Mouse (Mus musculus) intestine, postnatal 0 days (tissue): ENCODE measurements around the gene Zfp607b. TPM values are rescaled to one million over a fixed set of nuclear protein-coding genes. Genes with fewer than 3 reads are reported as not detected.

Experiments used
- ATAC-seq: fragments of 200-750 bp; cut with Nextera tagmentation; 2 replicates; pipeline ENCODE4 v1.8.0; 2017; ENCODE audit warnings: mild to moderate bottlenecking, moderate TSS enrichment, moderate library complexity
- H3K27ac ChIP-seq: fragments of 300-500 bp; sonication (generic); 2 replicates; pipeline ENCODE4 v1.5.1; 2014; ENCODE audit warnings: mild to moderate bottlenecking, low read depth, low read length, moderate library complexity
- H3K27me3 ChIP-seq: fragments of 300-500 bp; sonication (generic); replicated peaks from 2 replicates; pipeline ENCODE4 v1.6.1; 2014; ENCODE audit warnings: low read length, mixed read lengths; ENCODE audit not compliant: control insufficient read depth, insufficient read depth
- H3K36me3 ChIP-seq: fragments of 300-500 bp; sonication (generic); 2 replicates; pipeline ENCODE4 v1.6.1; 2014; ENCODE audit warnings: mild to moderate bottlenecking, moderate library complexity; ENCODE audit not compliant: control insufficient read depth, insufficient read depth
- H3K4me1 ChIP-seq: fragments of 300-500 bp; sonication (generic); replicated peaks from 2 replicates; pipeline ENCODE4 v1.6.1; 2014; ENCODE audit warnings: antibody characterized with exemption, low read length, mixed read lengths; ENCODE audit not compliant: control insufficient read depth, insufficient read depth
- H3K4me2 ChIP-seq: fragments of 300-500 bp; sonication (generic); replicated peaks from 2 replicates; pipeline ENCODE4 v1.6.1; 2014; ENCODE audit warnings: low read depth, mild to moderate bottlenecking, moderate library complexity
- H3K4me3 ChIP-seq: fragments of 300-500 bp; sonication (generic); 2 replicates; pipeline ENCODE4 v1.5.1; 2014; ENCODE audit warnings: low read depth, low read length
- H3K9ac ChIP-seq: fragments of 300-500 bp; sonication (generic); 2 replicates; pipeline ENCODE4 v1.6.1; 2014; ENCODE audit warnings: mild to moderate bottlenecking, low read depth, low read length
- H3K9me3 ChIP-seq: fragments of 300-500 bp; sonication (generic); 2 replicates; pipeline ENCODE4 v1.6.1; 2016; ENCODE audit warnings: mixed run types; ENCODE audit not compliant: control insufficient read depth
- CTCF ChIP-seq: sonication (generic); IDR thresholded peaks from 2 replicates; pipeline ENCODE4 v1.5.1; 2016; ENCODE audit warnings: low read depth, mild to moderate bottlenecking, control low read depth, antibody characterized with exemption, moderate library complexity
- WGBS: fragments of 180-500 bp; shearing (Covaris S2); extraction: QIAGEN DNeasy Blood & Tissue Kit; methylation state at CpG from one replicate; pipeline ENCODE4 v1.1.7; 2014; 5-methylcytosine and 5-hydroxymethylcytosine counted together
- polyA plus RNA-seq: library from polyadenylated mRNA; unstranded; fragments of >200 nt; fragmentation: Nextera tagmentation; extraction: Ambion mirVana; gene quantifications from 2 replicates; pipeline ENCODE4 v1.2.1, GENCODE M21; 2015

The Zfp607b gene
- polyA plus RNA-seq, 1 experiment from 2014 or later, result 1.2 TPM

DNA sequence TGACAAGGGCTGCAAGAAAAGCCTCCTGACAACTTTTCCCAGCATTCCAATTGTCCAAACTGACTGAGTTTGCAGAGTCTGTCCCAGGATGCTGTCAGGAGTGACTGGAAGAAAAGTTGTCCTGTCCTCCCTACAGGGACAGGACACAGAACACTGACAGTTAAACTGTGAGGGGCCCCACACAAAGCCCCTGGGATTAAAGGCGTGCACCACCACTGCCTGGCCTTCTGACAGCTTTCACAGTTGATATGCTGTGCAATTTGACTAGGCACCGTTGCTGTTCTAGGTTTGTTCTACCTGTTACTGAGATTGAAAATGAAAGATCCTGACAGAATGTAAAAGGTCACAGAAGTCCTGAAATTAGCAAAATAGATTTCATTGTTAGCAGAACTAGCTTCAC, 38.3 kb downstream of the Zfp607b start:
- Histone ChIP-seq H3K4me2 (no peak overlapping the region), H3K9ac (no peak overlapping the region), H3K4me3 (no peak overlapping the region), H3K27ac (no peak overlapping the region), H3K9me3 (no peaks in the 10 kb centered on the region), H3K4me1 (peaks cover 6% of the 10 kb centered on the region; the same call in 1 of the 2 replicates), H3K36me3 (no peaks in the 10 kb centered on the region), H3K27me3 (no peaks in the 10 kb centered on the region)
- 58% methylated on average over 2 of the region's 2 CpGs for WGBS
- no peak for TF ChIP-seq CTCF
- no peak for ATAC-seq

DNA sequence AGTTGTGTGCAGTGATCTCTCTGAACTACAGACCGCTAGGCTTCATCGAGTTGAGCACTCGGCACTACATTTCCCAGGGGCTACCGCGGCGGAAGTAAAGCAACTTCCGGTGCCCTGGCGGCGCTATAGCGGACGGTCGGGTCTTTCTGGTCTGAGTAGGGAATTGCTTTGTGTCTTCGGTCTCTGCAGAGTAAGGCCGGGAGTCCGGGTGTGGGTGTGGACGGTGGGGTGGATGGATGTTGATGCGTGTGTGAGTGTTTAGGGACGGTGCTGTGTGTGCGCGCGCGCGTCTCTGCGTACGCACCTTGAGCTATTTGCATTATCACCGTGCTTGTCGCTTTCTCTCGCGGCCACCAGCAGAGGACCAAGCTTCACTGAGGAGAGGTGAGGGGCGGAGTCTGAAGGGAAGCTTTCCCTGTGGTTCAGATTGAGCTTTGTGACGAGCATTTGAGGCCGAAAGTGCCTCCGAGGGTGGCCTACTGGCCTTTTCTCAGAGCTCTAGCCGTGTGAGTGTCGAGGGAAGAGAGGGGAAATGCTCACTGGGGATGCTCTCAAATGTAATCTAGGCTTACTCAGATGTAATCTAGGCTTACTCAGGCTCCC, 42.2 kb downstream of the Zfp607b start, which contains the start of gene Zfp60:
TSS of gene Zfp60 (plus strand) at position 109 of the 603 bp plus-strand sequence.
- peak; percentile 71 for TF ChIP-seq CTCF
- ATAC-seq, result peak; percentile 94
- Histone ChIP-seq H3K4me1 (peaks cover 6% of the 10 kb centered on the region; the same call in 1 of the 2 replicates), H3K9me3 (no peaks in the 10 kb centered on the region), H3K4me3 (peak within 1 kb of the TSS; percentile 61), H3K27ac (peak within 1 kb of the TSS; percentile 88), H3K27me3 (no peaks in the 10 kb centered on the region), H3K4me2 (peak within 1 kb of the TSS; percentile 67), H3K9ac (peak within 1 kb of the TSS; percentile 50), H3K36me3 (no peaks in the 10 kb centered on the region)
- WGBS, result under 1% methylated on average over 35 of the region's 35 CpGs

DNA sequence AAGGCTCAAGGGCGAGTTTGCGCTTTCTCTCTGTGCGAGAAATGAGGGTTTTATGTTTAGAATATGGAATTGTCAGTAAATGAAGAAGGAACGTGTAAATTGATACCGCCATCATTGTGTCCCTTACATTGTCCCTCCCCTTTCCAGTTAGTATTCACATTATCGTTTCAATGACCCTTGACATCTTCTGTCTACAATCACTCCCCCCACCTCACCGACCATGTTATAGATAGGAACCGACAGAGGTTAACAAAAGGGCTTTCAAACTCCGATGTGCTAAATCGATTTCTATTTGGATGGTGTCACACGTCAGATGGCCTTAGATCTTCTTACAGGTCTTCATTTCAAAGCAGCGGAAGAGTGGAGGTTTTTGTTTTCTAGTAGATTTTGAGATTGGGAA, 42.8 kb downstream of the Zfp607b start:
- Histone ChIP-seq H3K27ac (peak overlapping the region; percentile 88), H3K9me3 (no peaks in the 10 kb centered on the region), H3K9ac (peak overlapping the region; percentile 50), H3K36me3 (no peaks in the 10 kb centered on the region), H3K27me3 (no peaks in the 10 kb centered on the region), H3K4me3 (peak overlapping the region; percentile 61), H3K4me2 (peak overlapping the region; percentile 67), H3K4me1 (peaks cover 6% of the 10 kb centered on the region; the same call in 1 of the 2 replicates)
- no peak for ATAC-seq
- 8% methylated on average over 12 of the region's 12 CpGs for WGBS
- no peak for TF ChIP-seq CTCF

DNA sequence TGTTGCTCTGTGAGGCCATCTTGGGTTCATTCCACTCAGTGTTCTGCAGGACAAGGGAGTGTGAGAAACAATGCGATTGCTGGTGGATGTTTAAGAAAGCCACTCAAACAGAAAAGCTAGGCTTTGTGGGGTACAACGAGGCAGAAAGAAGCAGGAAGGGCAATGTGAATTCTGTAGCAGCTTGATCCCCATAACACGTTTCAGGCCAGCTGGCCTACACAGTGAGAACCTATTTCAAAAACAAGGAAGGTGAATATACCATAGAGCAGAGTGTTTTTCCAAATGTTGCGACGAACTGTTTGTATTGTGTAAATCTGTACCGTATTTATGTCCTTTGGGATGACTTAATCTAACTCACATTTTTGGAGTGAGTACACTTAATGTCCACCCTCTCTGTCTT, 43.4 kb downstream of the Zfp607b start:
- no peak overlapping the region for H3K27ac ChIP-seq
- no peaks in the 10 kb centered on the region for H3K36me3 ChIP-seq
- H3K4me2 ChIP-seq, result peak overlapping the region; percentile 67
- H3K9me3 ChIP-seq, result no peaks in the 10 kb centered on the region
- H3K4me3 ChIP-seq, result peak overlapping the region; percentile 61; the same call in 1 of the 2 replicates
- TF ChIP-seq CTCF, result no peak
- peaks cover 6% of the 10 kb centered on the region; the same call in 1 of the 2 replicates for H3K4me1 ChIP-seq
- no peak overlapping the region for H3K9ac ChIP-seq
- ATAC-seq, result no peak
- WGBS, result 82% methylated on average over 6 of the region's 6 CpGs
- no peaks in the 10 kb centered on the region for H3K27me3 ChIP-seq

DNA sequence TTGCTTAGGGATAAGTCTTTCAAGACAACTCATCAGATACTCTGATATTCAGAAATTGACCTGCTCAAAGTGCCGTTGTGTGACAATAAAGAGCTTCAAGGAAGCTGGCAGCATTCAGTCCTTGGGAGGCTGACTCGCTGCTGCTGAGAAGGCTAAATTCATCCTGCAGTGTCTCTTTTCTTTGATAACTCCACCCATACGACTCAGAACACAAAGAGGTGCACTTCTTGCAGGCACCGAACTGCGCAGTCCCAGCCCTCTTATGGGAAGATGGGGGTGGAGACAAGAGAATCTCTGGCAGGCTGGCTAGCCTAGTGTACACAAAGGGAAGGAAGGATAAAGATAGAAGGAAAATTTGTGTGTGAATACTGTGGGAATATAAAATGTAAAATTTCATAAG, 46.3 kb downstream of the Zfp607b start:
- TF ChIP-seq CTCF, result no peak
- no peak overlapping the region for H3K9ac ChIP-seq
- no peak overlapping the region for H3K27ac ChIP-seq
- no peaks in the 10 kb centered on the region for H3K9me3 ChIP-seq
- peaks cover 6% of the 10 kb centered on the region; the same call in 1 of the 2 replicates for H3K4me1 ChIP-seq
- ATAC-seq, result no peak
- peaks cover 18% of the 10 kb centered on the region for H3K36me3 ChIP-seq
- WGBS, result 66% methylated on average over 5 of the region's 5 CpGs
- no peaks in the 10 kb centered on the region for H3K27me3 ChIP-seq
- H3K4me3 ChIP-seq, result no peak overlapping the region
- no peak overlapping the region for H3K4me2 ChIP-seq

Other genes starting within 250 kb of the Zfp607b start
- gene Sptbn4, start 241.7 kb upstream of the Zfp607b start, polyA plus RNA-seq, result 0.17 and 0.26 TPM in 2 replicates
- 60.4 and 67.3 TPM in 2 replicates for gene Blvrb, start 241.4 kb upstream of the Zfp607b start, polyA plus RNA-seq
- gene Sertad3, start 215.6 kb upstream of the Zfp607b start, polyA plus RNA-seq, result 22.8 and 24.0 TPM in 2 replicates
- 42.7 and 43.1 TPM in 2 replicates for gene Sertad1, start 202.4 kb upstream of the Zfp607b start, polyA plus RNA-seq
- gene Prx, start 190.0 kb upstream of the Zfp607b start, polyA plus RNA-seq, result 1.3 and 1.4 TPM in 2 replicates
- gene Hipk4, start 166.1 kb upstream of the Zfp607b start, polyA plus RNA-seq, result 0.10 and 0.24 TPM in 2 replicates
- gene Pld3, start 136.1 kb upstream of the Zfp607b start, polyA plus RNA-seq, result 45.8 and 48.7 TPM in 2 replicates
- gene 2310022A10Rik, start 136.1 kb upstream of the Zfp607b start, polyA plus RNA-seq, result 9.0 and 10.2 TPM in 2 replicates
- 35.8 and 36.4 TPM in 2 replicates for gene Akt2, start 97.8 kb upstream of the Zfp607b start, polyA plus RNA-seq
- gene Ttc9b, start 35.4 kb upstream of the Zfp607b start, polyA plus RNA-seq, result 1.3 and 1.6 TPM in 2 replicates
- 3.2 and 3.6 TPM in 2 replicates for gene Map3k10, start 14.7 kb upstream of the Zfp607b start, polyA plus RNA-seq
- 6.7 and 8.5 TPM in 2 replicates for gene Zfp60, start 42.0 kb downstream of the Zfp607b start, polyA plus RNA-seq
- gene Zfp626, start 117.9 kb downstream of the Zfp607b start, polyA plus RNA-seq, result 1.5 and 1.6 TPM in 2 replicates
- gene Zfp59, start 149.3 kb downstream of the Zfp607b start, polyA plus RNA-seq, result 2.2 and 2.5 TPM in 2 replicates
- 1.2 and 1.3 TPM in 2 replicates for gene Zfp607a, start 168.2 kb downstream of the Zfp607b start, polyA plus RNA-seq
- gene Zfp974, start 240.1 kb downstream of the Zfp607b start, polyA plus RNA-seq, result 3.7 and 3.9 TPM in 2 replicates